Mouse (Mus musculus) midbrain, embryonic 11.5 days (tissue): ENCODE measurements at regions not wholly inside any gene's neighbourhood (a gene's known extent, or its start where the extent isn't known, plus 50 kb on each side); places are given as distances from the start of the nearest gene placed in this dataset.
"Not testable (repeated sequence)": the region's sequence is repeated elsewhere in the genome, so short reads cannot be mapped to it uniquely, and the experiment has no call there.

Experiments used
- ATAC-seq: fragments of 200-750 bp; cut with Nextera tagmentation; 2 replicates; pipeline ENCODE4 v1.8.0; 2017; ENCODE audit warnings: moderate TSS enrichment, moderate library complexity; ENCODE audit not compliant: low FRiP score
- DNase-seq: peaks from one replicate; pipeline ENCODE4 v3.0.0; 2015; ENCODE audit warnings: low spot score; ENCODE audit errors: missing footprints
- H3K27ac ChIP-seq: fragments of 300-500 bp; sonication (generic); 2 replicates; pipeline ENCODE4 v1.5.1; 2014; ENCODE audit warnings: low read depth, low read length
- H3K27me3 ChIP-seq: fragments of 300-500 bp; sonication (generic); 2 replicates; pipeline ENCODE4 v1.6.1; 2014; ENCODE audit warnings: mild to moderate bottlenecking, low read length, moderate library complexity, mixed read lengths; ENCODE audit not compliant: control insufficient read depth, insufficient read depth
- H3K36me3 ChIP-seq: fragments of 300-500 bp; sonication (generic); 2 replicates; pipeline ENCODE4 v1.6.1; 2014; ENCODE audit warnings: mild to moderate bottlenecking, low read length, moderate library complexity, mixed read lengths; ENCODE audit not compliant: control insufficient read depth, insufficient read depth
- H3K4me1 ChIP-seq: fragments of 300-500 bp; sonication (generic); 2 replicates; pipeline ENCODE4 v1.6.1; 2014; ENCODE audit warnings: low read length; ENCODE audit not compliant: control insufficient read depth, insufficient read depth
- H3K4me2 ChIP-seq: fragments of 300-500 bp; sonication (generic); 2 replicates; pipeline ENCODE4 v1.6.1; 2014; ENCODE audit warnings: mild to moderate bottlenecking, moderate library complexity
- H3K4me3 ChIP-seq: fragments of 300-500 bp; sonication (generic); 2 replicates; pipeline ENCODE4 v1.5.1; 2014; ENCODE audit warnings: low read depth, low read length
- H3K9ac ChIP-seq: fragments of 300-500 bp; sonication (generic); 2 replicates; pipeline ENCODE4 v1.6.1; 2014; ENCODE audit warnings: low read length
- H3K9me3 ChIP-seq: fragments of 300-500 bp; sonication (generic); 2 replicates; pipeline ENCODE4 v1.6.1; 2016; ENCODE audit warnings: low read length; ENCODE audit not compliant: control insufficient read depth
- WGBS: fragments of 180-500 bp; shearing (Covaris S2); extraction: QIAGEN DNeasy Blood & Tissue Kit; methylation state at CpG from one replicate; pipeline ENCODE4 v1.1.7; 2014; 5-methylcytosine and 5-hydroxymethylcytosine counted together

- H3K4me3 ChIP-seq, ATAC-seq: not testable (repeated sequence)
- 78% methylated on average over 3 of the region's 3 CpGs for WGBS
These were observed 585.0 kb upstream of the Olfr1507 start for GRCm38 (mm10) chr14:53080556-53080955.

GRCm38 (mm10) chr14:53075937-53076336 is 580.4 kb upstream of the Olfr1507 start:
- H3K9me3 ChIP-seq, H3K4me2 ChIP-seq, H3K9ac ChIP-seq, H3K4me1 ChIP-seq, H3K36me3 ChIP-seq, H3K27me3 ChIP-seq, DNase-seq, ATAC-seq, H3K27ac ChIP-seq, H3K4me3 ChIP-seq: not testable (repeated sequence)
- 92% methylated on average over 2 of the region's 2 CpGs for WGBS

More at GRCm38 (mm10) chr14:53080556-53080955, 585.0 kb upstream of the Olfr1507 start:
- not testable (repeated sequence) for DNase-seq, H3K9me3 ChIP-seq, H3K4me2 ChIP-seq, H3K27ac ChIP-seq, H3K9ac ChIP-seq, H3K4me1 ChIP-seq, H3K27me3 ChIP-seq, H3K36me3 ChIP-seq

- H3K27me3 ChIP-seq, H3K4me3 ChIP-seq, ATAC-seq, H3K9ac ChIP-seq, H3K9me3 ChIP-seq, H3K4me1 ChIP-seq, DNase-seq, H3K27ac ChIP-seq, H3K4me2 ChIP-seq, H3K36me3 ChIP-seq: not testable (repeated sequence)
- WGBS = 76% methylated on average over 6 of the region's 6 CpGs
These were observed 577.6 kb upstream of the Olfr1507 start for GRCm38 (mm10) chr14:53073126-53073525.

GRCm38 (mm10) chr14:53072502-53072901 is 577.0 kb upstream of the Olfr1507 start:
- H3K4me2 ChIP-seq, DNase-seq, H3K4me1 ChIP-seq, H3K27ac ChIP-seq, H3K36me3 ChIP-seq, ATAC-seq, H3K4me3 ChIP-seq, H3K27me3 ChIP-seq, H3K9me3 ChIP-seq, H3K9ac ChIP-seq: not testable (repeated sequence)
- WGBS = no CpG with 5 or more reads among the region's 1 CpGs

- WGBS = 88% methylated on average over 2 of the region's 3 CpGs
- not testable (repeated sequence) for DNase-seq, H3K4me3 ChIP-seq, H3K27me3 ChIP-seq, ATAC-seq, H3K4me2 ChIP-seq, H3K36me3 ChIP-seq, H3K9me3 ChIP-seq, H3K27ac ChIP-seq, H3K4me1 ChIP-seq, H3K9ac ChIP-seq
These were observed 558.9 kb upstream of the Olfr1507 start for GRCm38 (mm10) chr14:53054439-53054838.

GRCm38 (mm10) chr14:53053465-53054123 is 558.0 kb upstream of the Olfr1507 start:
- not testable (repeated sequence) for H3K27me3 ChIP-seq, H3K4me1 ChIP-seq, H3K4me3 ChIP-seq, DNase-seq, H3K9me3 ChIP-seq, H3K4me2 ChIP-seq, H3K36me3 ChIP-seq, H3K27ac ChIP-seq, ATAC-seq, H3K9ac ChIP-seq
- WGBS = 100% methylated on average over 1 of the region's 3 CpGs

GRCm38 (mm10) chr14:53047683-53048082 is 552.1 kb upstream of the Olfr1507 start:
- not testable (repeated sequence) for H3K9me3 ChIP-seq, H3K27ac ChIP-seq, DNase-seq, H3K4me2 ChIP-seq, H3K9ac ChIP-seq, ATAC-seq, H3K27me3 ChIP-seq, H3K4me1 ChIP-seq, H3K36me3 ChIP-seq, H3K4me3 ChIP-seq
- 97% methylated on average over 3 of the region's 3 CpGs for WGBS

- not testable (repeated sequence) for H3K9ac ChIP-seq, H3K36me3 ChIP-seq, DNase-seq, ATAC-seq, H3K4me1 ChIP-seq, H3K9me3 ChIP-seq, H3K4me2 ChIP-seq, H3K27ac ChIP-seq, H3K4me3 ChIP-seq, H3K27me3 ChIP-seq
- WGBS = 81% methylated on average over 1 of the region's 1 CpGs
These were observed 551.4 kb upstream of the Olfr1507 start for GRCm38 (mm10) chr14:53046975-53047374.

- DNase-seq = peak; percentile 96
- not testable (repeated sequence) for ATAC-seq, H3K27me3 ChIP-seq, H3K9ac ChIP-seq, H3K36me3 ChIP-seq, H3K4me1 ChIP-seq, H3K27ac ChIP-seq, H3K4me2 ChIP-seq, H3K9me3 ChIP-seq, H3K4me3 ChIP-seq
- 79% methylated on average over 3 of the region's 3 CpGs for WGBS
These were observed 549.8 kb upstream of the Olfr1507 start for GRCm38 (mm10) chr14:53045331-53045730.
